Mouse (Mus musculus): ENCODE measurements at regions not wholly inside any gene's neighbourhood (a gene's known extent, or its start where the extent isn't known, plus 50 kb on each side); places are given as distances from the start of the nearest gene placed in this dataset.

DNA sequence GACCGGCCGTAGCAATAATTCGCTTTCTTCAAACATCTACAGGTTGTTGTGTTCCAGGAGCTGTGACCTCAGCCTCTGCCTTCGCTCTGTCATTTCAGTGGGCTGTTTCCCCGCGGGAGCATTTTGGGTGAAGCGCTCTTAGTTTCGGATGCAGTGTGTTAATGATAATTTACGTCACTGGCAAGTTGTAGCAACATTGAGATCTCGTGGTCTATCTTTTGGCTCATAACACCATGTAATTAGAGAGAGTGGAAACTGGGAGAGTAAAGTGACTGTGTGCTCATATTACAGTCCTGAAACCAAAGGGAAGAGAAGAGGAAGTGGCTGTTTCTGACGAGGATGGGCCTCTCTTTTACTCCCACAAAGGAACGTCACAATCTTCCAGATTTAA, 171.4 kb upstream of the Map3k1 start:
- TF ChIP-seq CTCF (IDR thresholded peaks at IDR 0.05; ENCODE audit: control insufficient read depth, insufficient read depth, insufficient replicate concordance, low read depth, low read length), result no peak
- no peak for TF ChIP-seq POLR2A (IDR thresholded peaks at IDR 0.05; ENCODE audit: control insufficient read depth, low read depth, low read length)
